Mouse (Mus musculus) bone marrow macrophage, adult 2 months (primary cell): ENCODE results near the gene Isyna1.

ENCODE experiments used
- CTCF ChIP-seq: IDR thresholded peaks from 2 replicates; pipeline ENCODE4 v1.5.1; 2012; ENCODE audit warnings: low read depth, mild to moderate bottlenecking, low read length, moderate library complexity
- POLR2A ChIP-seq: IDR thresholded peaks from 2 replicates; pipeline ENCODE4 v1.6.1; 2012; ENCODE audit warnings: mild to moderate bottlenecking, low read depth, low read length, borderline replicate concordance

DNA sequence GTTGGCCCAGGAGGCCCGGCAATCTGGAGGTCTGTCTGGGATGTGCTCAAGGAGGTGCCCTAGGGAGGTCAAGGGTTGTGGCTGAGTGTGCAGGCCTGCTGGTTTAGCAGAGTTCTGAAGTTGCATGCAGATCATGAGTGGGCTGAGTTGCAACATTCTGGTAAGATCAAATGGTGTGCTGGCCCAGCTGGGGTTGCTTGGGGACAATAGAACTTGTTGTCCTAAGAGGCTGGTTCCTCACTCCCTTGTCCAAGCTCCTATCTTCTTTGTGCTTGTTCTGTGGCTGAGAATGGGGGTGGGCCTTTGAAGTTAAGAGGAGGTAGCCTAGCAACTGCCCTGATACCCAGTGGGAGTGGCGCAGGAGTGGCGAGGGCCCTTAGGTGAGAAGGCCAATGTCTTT lies 31.4 kb upstream of the Isyna1 start:
- TF ChIP-seq POLR2A: no peak
- no peak for TF ChIP-seq CTCF
